Mouse (Mus musculus): ENCODE results near the gene Rrm1. TPM values are rescaled to one million over a fixed set of nuclear protein-coding genes. Genes with fewer than 3 reads are reported as not detected.
"Not testable (repeated sequence)": the region's sequence is repeated elsewhere in the genome, so short reads cannot be mapped to it uniquely, and the experiment has no call there.

Rrm1 gene
- total RNA-seq (2021) = 10 to 100 TPM; 10.1 to 10.2 TPM

- DNase-seq (ENCODE audit: low spot score in 2 of 2) = peak; percentile 93 to 99
- intact Hi-C loops (cut with DNase I) = no loop called here
Measured at GRCm38 (mm10) chr7:102441657-102442391, at the start of gene Rrm1. Rrm1 (plus strand) TSS chr7:102441695.

DNA sequence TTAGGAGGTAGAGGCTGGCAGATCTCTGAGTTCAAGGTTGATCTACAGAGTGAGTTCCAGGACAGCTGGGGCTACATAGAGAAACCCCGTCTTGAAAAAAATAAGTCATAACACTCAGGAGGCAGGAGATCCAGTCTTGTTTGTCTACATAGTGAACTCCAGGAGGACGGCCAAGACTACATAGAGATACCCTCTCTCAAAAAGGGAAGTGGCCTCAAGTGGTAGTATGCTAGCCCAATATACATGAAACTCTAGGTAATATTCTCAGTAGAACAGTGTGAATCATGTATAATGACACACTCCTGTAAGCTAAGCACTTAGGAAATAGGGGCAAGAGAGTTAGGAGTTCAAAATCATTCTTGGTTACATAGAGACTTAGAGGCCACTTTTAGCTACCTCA, 47.6 kb upstream of the Rrm1 start:
- intact Hi-C loops (cut with DNase I) = no loop called here

GRCm38 (mm10) chr7:102395894-102396293, 45.6 kb upstream of the Rrm1 start:
- intact Hi-C loops (cut with DNase I) = no loop called here
- DNase-seq (ENCODE audit: low spot score in 2 of 2) = peak in 1 of 2 experiments; percentile 10

More for the DNA sequence above, 47.6 kb upstream of the Rrm1 start:
- DNase-seq (ENCODE audit: low spot score in 2 of 2) = no peak

DNA sequence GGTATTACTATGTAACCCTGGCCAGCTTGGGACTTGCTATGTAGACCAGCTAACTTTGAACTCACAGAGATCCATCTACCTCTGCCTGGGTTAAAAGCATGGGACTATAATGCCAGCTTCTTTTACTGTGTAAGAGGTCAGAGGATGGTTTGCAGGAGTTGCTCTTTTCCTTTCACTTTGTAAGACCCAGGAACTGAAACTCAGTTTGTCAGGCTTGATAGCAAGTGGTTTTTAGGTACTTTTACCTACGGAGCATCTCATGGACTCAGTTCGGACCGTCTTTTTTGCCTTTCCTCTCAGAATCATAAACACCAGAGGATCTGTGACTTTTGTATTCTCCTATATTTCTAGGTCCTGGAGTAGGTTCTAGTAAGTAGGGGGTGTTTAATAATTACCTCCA, 45.2 kb upstream of the Rrm1 start:
- intact Hi-C loops (cut with DNase I) = no loop called here

DNA sequence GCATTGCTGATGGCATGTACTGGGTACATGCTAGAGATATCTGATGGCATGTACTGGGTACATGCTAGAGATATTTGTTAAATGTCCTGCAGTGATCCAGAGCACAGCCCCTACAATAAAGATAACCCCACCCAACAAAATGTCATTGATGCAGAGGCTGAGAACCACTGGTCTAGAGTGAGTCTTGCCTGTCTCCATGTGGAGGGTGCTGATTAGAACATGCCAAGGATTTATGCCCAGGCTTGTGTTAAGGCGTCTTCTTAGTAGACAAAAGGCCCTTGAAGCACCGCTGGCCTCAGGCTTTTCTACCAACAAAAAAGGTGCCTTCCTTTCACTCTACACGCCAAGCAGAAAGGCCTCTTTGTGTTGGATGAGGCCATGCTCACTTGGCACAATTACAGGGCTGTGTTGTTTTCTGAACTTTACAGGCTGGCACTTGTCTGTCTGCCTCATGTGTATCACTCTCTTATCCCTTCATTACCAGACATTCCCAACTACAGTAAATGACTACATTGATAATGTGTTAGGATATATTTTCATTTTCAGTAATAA, 42.2 kb upstream of the Rrm1 start:
- DNase-seq (ENCODE audit: low spot score in 2 of 2) = no peak
- intact Hi-C loops (cut with DNase I) = no loop called here

More for the DNA sequence above, 45.2 kb upstream of the Rrm1 start:
- DNase-seq (ENCODE audit: low spot score in 2 of 2) = no peak

DNA sequence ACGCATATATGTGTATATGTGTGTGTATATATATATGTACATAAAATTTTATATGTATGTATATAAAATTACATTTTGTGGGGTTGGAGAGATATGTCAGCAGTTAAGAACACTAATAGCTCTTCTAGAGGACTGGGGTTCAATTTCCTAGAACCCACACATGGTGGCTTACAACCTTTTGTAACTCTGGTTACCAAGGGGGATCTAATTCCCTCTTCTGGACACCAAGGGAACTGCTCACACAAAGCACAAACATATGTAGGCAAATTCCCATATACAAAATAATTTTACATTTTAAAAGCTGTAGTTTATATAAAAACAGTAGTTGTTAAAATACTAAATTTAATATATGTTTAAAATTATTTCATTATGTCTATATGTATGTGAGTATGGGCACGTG, 37.4 kb upstream of the Rrm1 start:
- intact Hi-C loops (cut with DNase I) = no loop called here
- DNase-seq (ENCODE audit: low spot score in 2 of 2) = no peak

DNA sequence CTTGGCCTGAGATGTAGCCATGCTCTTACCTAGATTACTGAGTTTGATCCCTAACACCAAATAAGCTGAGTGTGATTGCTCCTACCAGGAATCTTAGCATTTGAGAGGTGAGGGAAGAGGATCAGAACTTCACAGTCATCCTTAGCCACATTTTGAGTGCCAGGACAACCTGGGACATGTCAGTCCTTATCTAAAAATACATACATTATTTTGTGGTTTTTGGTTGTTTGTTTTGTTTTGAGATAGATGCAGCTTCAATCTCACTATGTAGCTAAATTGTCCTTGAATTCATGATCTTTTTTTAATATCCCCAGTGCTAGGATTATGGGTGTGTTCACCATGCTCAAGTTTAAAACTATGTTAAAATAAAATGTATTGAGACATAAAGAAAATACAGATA, 34.1 kb upstream of the Rrm1 start:
- intact Hi-C loops (cut with DNase I) = no loop called here
- no peak for DNase-seq (ENCODE audit: low spot score in 2 of 2)

- intact Hi-C loops (cut with DNase I) = loop anchor here (10.0 kb wide), 1 partner anchor 230 kb away; no protein-coding TSS in a partner anchor
- DNase-seq (ENCODE audit: low spot score in 2 of 2) = not testable (repeated sequence)
Measured at GRCm38 (mm10) chr7:102415272-102415671, 26.2 kb upstream of the Rrm1 start.

GRCm38 (mm10) chr7:102415841-102416240, 25.7 kb upstream of the Rrm1 start:
- intact Hi-C loops (cut with DNase I) = loop anchor here (2.0 to 10.0 kb wide), 3 partner anchors 149 to 231 kb away; partner anchors contain the start of gene Stim1
- DNase-seq (ENCODE audit: low spot score in 2 of 2) = no peak

DNA sequence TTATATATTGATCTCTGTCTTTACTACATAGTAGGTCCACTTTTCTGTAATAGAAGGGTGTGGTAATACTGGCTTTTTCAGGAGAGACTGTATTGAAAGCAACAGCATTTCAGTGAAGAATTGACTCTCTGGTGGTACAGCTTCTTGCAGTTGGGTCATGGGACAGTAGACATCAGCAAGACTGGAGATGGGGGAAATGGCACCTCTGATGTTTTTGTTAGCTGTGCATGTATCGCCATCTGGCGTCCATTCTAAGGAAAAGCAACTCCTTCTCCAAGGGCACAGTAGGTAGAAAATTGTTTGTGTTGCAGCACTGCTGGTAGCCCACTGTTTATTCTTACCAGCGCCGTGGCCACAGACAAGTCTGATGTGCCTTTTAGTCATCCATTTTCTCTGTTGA, 24.1 kb upstream of the Rrm1 start:
- DNase-seq (ENCODE audit: low spot score in 2 of 2) = peak; percentile 38 to 72
- intact Hi-C loops (cut with DNase I) = loop anchor here (2.0 to 10.0 kb wide), 3 partner anchors 151 to 233 kb away; partner anchors contain the start of gene Stim1

- intact Hi-C loops (cut with DNase I) = no loop called here
Measured at GRCm38 (mm10) chr7:102422036-102422435, 19.5 kb upstream of the Rrm1 start.

DNA sequence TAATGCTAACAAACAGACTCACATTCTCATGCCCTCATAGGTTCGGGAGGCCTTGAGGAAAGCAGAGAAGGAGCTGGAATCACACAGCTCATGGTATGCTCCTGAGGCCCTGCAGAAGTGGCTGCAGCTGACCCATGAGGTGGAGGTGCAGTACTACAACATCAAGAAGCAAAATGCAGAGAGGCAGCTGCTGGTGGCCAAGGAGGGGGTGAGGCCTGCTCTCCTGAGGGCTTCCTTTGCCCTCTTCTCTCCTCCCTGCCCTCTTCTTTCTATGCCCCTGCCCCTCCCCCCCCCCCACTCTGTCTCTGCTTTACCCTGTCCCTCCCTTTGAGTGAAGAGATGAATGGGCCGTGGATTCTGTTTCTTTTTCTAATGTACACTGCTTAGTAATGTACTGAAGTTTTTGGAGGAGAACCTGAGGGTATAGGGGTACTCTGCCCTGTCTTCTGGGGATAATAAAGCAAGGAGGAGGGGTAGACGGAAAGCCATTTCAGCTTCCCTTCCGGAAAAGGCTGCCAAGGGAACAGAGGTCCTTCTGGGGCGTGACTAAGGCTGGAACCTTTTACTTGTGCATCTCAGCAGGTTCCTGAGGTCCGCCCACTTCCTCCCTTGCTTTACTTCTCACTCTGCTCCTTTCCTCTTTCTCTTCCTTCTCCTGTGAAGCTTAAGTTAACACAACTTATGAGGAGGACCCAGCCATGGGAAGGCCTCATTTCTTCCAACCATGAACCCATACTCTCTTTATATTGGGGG, 15.4 kb upstream of the Rrm1 start:
- intact Hi-C loops (cut with DNase I) = no loop called here

More at GRCm38 (mm10) chr7:102422036-102422435, 19.5 kb upstream of the Rrm1 start:
- no peak for DNase-seq (ENCODE audit: low spot score in 2 of 2)

GRCm38 (mm10) chr7:102434344-102434743, 7.2 kb upstream of the Rrm1 start:
- intact Hi-C loops (cut with DNase I) = no loop called here
- no peak for DNase-seq (ENCODE audit: low spot score in 2 of 2)

More for the DNA sequence above, 15.4 kb upstream of the Rrm1 start:
- no peak for DNase-seq (ENCODE audit: low spot score in 2 of 2)

GRCm38 (mm10) chr7:102440822-102441656, 456 bp upstream of the Rrm1 start:
- intact Hi-C loops (cut with DNase I) = no loop called here
- DNase-seq (ENCODE audit: low spot score in 2 of 2) = no peak

- intact Hi-C loops (cut with DNase I) = no loop called here
Measured at GRCm38 (mm10) chr7:102442432-102442831, 937 bp downstream of the Rrm1 start.

GRCm38 (mm10) chr7:102444301-102444700, 2.8 kb downstream of the Rrm1 start:
- no peak for DNase-seq (ENCODE audit: low spot score in 2 of 2)
- intact Hi-C loops (cut with DNase I) = no loop called here

More at GRCm38 (mm10) chr7:102442432-102442831, 937 bp downstream of the Rrm1 start:
- no peak for DNase-seq (ENCODE audit: low spot score in 2 of 2)

GRCm38 (mm10) chr7:102446438-102446837, 4.9 kb downstream of the Rrm1 start:
- DNase-seq (ENCODE audit: low spot score in 2 of 2) = no peak
- intact Hi-C loops (cut with DNase I) = no loop called here

- no peak for DNase-seq (ENCODE audit: low spot score in 2 of 2)
- intact Hi-C loops (cut with DNase I) = no loop called here
Measured at GRCm38 (mm10) chr7:102458618-102459380, 17.3 kb downstream of the Rrm1 start.

- intact Hi-C loops (cut with DNase I) = no loop called here
- DNase-seq (ENCODE audit: low spot score in 2 of 2) = no peak
Measured at GRCm38 (mm10) chr7:102467566-102467965, 26.1 kb downstream of the Rrm1 start.

Measured in left cerebral cortex, postnatal 25 days (tissue).